Mouse (Mus musculus): Measurements from ENCODE around the gene Cope. TPM values are rescaled to one million over a fixed set of nuclear protein-coding genes. Genes with fewer than 3 reads are reported as not detected.

Cope gene
- total and polyA plus RNA-seq, 3 experiments: 134 to 243 (median 191) TPM

DNA sequence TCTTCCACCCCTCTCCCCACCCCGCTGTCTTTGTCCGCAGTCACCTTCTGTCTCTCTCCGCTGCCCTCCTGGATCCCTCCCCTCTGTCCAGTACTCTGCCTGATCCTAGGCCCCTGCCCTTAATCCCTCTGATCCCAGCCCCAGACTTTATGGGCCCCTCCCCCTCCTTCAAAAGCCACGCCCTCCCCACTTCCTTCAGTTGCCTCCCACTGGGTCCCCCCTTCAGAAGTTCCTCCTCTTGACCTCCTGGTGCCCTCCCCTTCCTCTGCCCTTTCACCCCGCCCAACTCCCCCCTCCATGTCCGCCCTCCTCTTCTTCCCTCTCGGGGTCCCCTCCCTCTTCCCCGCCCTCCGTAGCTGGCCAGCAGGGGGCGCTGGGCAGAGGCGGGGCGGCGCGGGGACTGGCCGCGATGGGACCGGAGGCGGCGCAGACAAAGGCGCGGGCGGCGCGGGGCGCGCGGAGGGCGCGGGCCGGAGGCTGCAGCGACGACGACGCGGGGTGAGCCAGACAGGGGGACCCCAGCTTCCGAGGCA is 19.6 kb upstream of the Cope start, which contains the start of gene Homer3 (continued):
- TF ChIP-seq ZNF384 (IDR thresholded peaks at IDR 0.05; ENCODE audit: low read depth, low read length) (no peak), SMC3 (IDR thresholded peaks at IDR 0.05; ENCODE audit: low read depth, low read length) (peak; percentile 38; the same call in 1 of the 2 replicates), KAT2A (IDR thresholded peaks at IDR 0.05; ENCODE audit: insufficient replicate concordance, low read length) (peak; percentile 54; the same call in 1 of the 2 replicates), USF1 (IDR thresholded peaks at IDR 0.05; ENCODE audit: low read depth, low read length) (no peak), ELF1 (IDR thresholded peaks at IDR 0.05; ENCODE audit: low read depth, low read length) (peak; percentile 80), POLR2A (IDR thresholded peaks at IDR 0.05; ENCODE audit: low read depth, low read length) (peak; percentile 55; the same call in 1 of the 2 replicates), JUND (conservative IDR thresholded peaks at IDR 0.05; ENCODE audit: low read depth, low read length) (no peak), JUN (IDR thresholded peaks at IDR 0.05; ENCODE audit: insufficient read depth, low read depth, low read length) (no peak), ZC3H11A (IDR thresholded peaks at IDR 0.05; ENCODE audit: low read depth, low read length) (no peak), CHD1 (IDR thresholded peaks at IDR 0.05; ENCODE audit: low read depth, low read length) (no peak), GABPA (IDR thresholded peaks at IDR 0.05; ENCODE audit: insufficient replicate concordance, low read depth, low read length) (no peak), USF2 (conservative IDR thresholded peaks at IDR 0.05; ENCODE audit: low read depth, low read length) (no peak), MAX (IDR thresholded peaks at IDR 0.05; ENCODE audit: low read length) (no peak), MAZ (IDR thresholded peaks at IDR 0.05; ENCODE audit: low read depth, low read length) (peak; percentile 99), MXI1 (IDR thresholded peaks at IDR 0.05; ENCODE audit: low read depth, low read length) (no peak), RAD21 (IDR thresholded peaks at IDR 0.05; ENCODE audit: low read depth, low read length) (no peak; the same call in 1 of the 2 replicates), MAFK (IDR thresholded peaks at IDR 0.05; ENCODE audit: insufficient replicate concordance, low read length) (no peak), ETS1 (conservative IDR thresholded peaks at IDR 0.05; ENCODE audit: low read depth, low read length) (no peak), TCF12 (IDR thresholded peaks at IDR 0.05; ENCODE audit: low read depth, low read length) (peak; percentile 72; the same call in 1 of the 2 replicates)

- in situ Hi-C loops (cut with MboI; ENCODE audit: low pct_ligation_motif_present, low pct_unique_long_range_greater_than_20kb, low sequenced_read_pairs): no loop called here
- peak overlapping the region; percentile 45 for H3K4me2 ChIP-seq (ENCODE audit: insufficient read depth, low read depth, poor library complexity, severe bottlenecking)
Measured at GRCm38 (mm10) chr8:70283136-70284077, 18.9 kb upstream of the Cope start.

More at GRCm38 (mm10) chr8:70283136-70284077, 18.9 kb upstream of the Cope start:
- H3K9me3 ChIP-seq (replicated peaks; ENCODE audit: low read length): peaks cover 3% of the 10 kb centered on the region
- dilution Hi-C loops (cut with MboI; ENCODE audit: extremely low pct_ligation_motif_present, extremely low pct_unique_long_range_greater_than_20kb, low sequenced_read_pairs): no loop called here
- no peak overlapping the region for H3K27ac ChIP-seq (ENCODE audit: insufficient read depth, low read depth)
- TF ChIP-seq MYC (IDR thresholded peaks at IDR 0.05; ENCODE audit: low read depth, low read length): no peak
- no peak for TF ChIP-seq ZMIZ1 (IDR thresholded peaks at IDR 0.05; ENCODE audit: low read depth, low read length)
- no peak for TF ChIP-seq E2F4 (IDR thresholded peaks at IDR 0.05; ENCODE audit: insufficient replicate concordance, low read depth, low read length)
- no peak for TF ChIP-seq CHD2 (IDR thresholded peaks at IDR 0.05; ENCODE audit: low read length)
- TF ChIP-seq SMC3 (IDR thresholded peaks at IDR 0.05; ENCODE audit: low read depth, low read length): no peak
- no peak for TF ChIP-seq USF1 (IDR thresholded peaks at IDR 0.05; ENCODE audit: low read depth, low read length)
- TF ChIP-seq GABPA (IDR thresholded peaks at IDR 0.05; ENCODE audit: insufficient replicate concordance, low read depth, low read length): no peak
- no peak for TF ChIP-seq POLR2AphosphoS2 (IDR thresholded peaks at IDR 0.05; ENCODE audit: low read depth, low read length)
- no peak for TF ChIP-seq JUN (IDR thresholded peaks at IDR 0.05; ENCODE audit: insufficient read depth, low read depth, low read length)
- TF ChIP-seq MEF2A (IDR thresholded peaks at IDR 0.05; ENCODE audit: borderline replicate concordance, low read depth, low read length): no peak
- TF ChIP-seq CHD1 (IDR thresholded peaks at IDR 0.05; ENCODE audit: low read depth, low read length): no peak
- no peak for TF ChIP-seq KAT2A (IDR thresholded peaks at IDR 0.05; ENCODE audit: insufficient replicate concordance, low read length)
- TF ChIP-seq POLR2A (IDR thresholded peaks at IDR 0.05; ENCODE audit: low read depth, low read length): no peak
- no peak for TF ChIP-seq CTCF (conservative IDR thresholded peaks at IDR 0.05 in 1 of 2, IDR thresholded peaks at IDR 0.05 in 1 of 2; ENCODE audit: low read depth in 2 of 2, low read length in 2 of 2)
- TF ChIP-seq RAD21 (IDR thresholded peaks at IDR 0.05; ENCODE audit: low read depth, low read length): no peak
- no peak for TF ChIP-seq ZNF384 (IDR thresholded peaks at IDR 0.05; ENCODE audit: low read depth, low read length)
- no peak for TF ChIP-seq PAX5 (IDR thresholded peaks at IDR 0.05; ENCODE audit: low read length)
- no peak for TF ChIP-seq NRF1 (IDR thresholded peaks at IDR 0.05; ENCODE audit: low read depth, low read length)
- TF ChIP-seq TCF12 (IDR thresholded peaks at IDR 0.05; ENCODE audit: low read depth, low read length): no peak
- TF ChIP-seq JUND (conservative IDR thresholded peaks at IDR 0.05; ENCODE audit: low read depth, low read length): no peak
- H3K36me3 ChIP-seq (replicated peaks in 1 of 2; ENCODE audit: control insufficient read depth in 1 of 2, insufficient read depth in 1 of 2, low read length in 1 of 2): peaks cover 13 to 32% of the 10 kb centered on the region in 2 experiments
- H3K27me3 ChIP-seq (replicated peaks): no peaks in the 10 kb centered on the region
- peak overlapping the region; percentile 92 for H3K9ac ChIP-seq (ENCODE audit: insufficient read depth, low read depth)
- DNase-seq (ENCODE audit: extremely low read depth): no peak
- no peaks in the 10 kb centered on the region for H3K79me2 ChIP-seq (replicated peaks; ENCODE audit: control insufficient read depth, extremely low read depth, insufficient read depth, poor library complexity, severe bottlenecking)
- H3K4me1 ChIP-seq (ENCODE audit: control insufficient read depth in 1 of 2, insufficient read depth in 2 of 2): peaks cover 5 to 15% of the 10 kb centered on the region in 2 experiments
- peak overlapping the region; percentile 74 to 96 (median 88) for H3K4me3 ChIP-seq (replicated peaks in 1 of 3; ENCODE audit: low read depth in 2 of 3, low read length in 2 of 3, poor library complexity in 1 of 3)
